Mouse (Mus musculus) forebrain, embryonic 16.5 days (tissue): Measurements from ENCODE around the gene Mrgprd. TPM values are rescaled to one million over a fixed set of nuclear protein-coding genes. Genes with fewer than 3 reads are reported as not detected.

ENCODE experiments used
- ATAC-seq: fragments of 200-750 bp; cut with Nextera tagmentation; 2 replicates; pipeline ENCODE4 v1.8.0; 2017; ENCODE audit warnings: mild to moderate bottlenecking, moderate library complexity
- H3K27ac ChIP-seq: fragments of 300-500 bp; sonication (generic); 2 replicates; pipeline ENCODE4 v1.5.1; 2014; ENCODE audit warnings: low read length, control low read depth
- H3K27me3 ChIP-seq: fragments of 300-500 bp; sonication (generic); replicated peaks from 2 replicates; pipeline ENCODE4 v1.6.1; 2014; ENCODE audit warnings: low read length; ENCODE audit not compliant: control insufficient read depth, insufficient read depth
- H3K36me3 ChIP-seq: fragments of 300-500 bp; sonication (generic); 2 replicates; pipeline ENCODE4 v1.6.1; 2014; ENCODE audit not compliant: control insufficient read depth, insufficient read depth
- H3K4me1 ChIP-seq: fragments of 300-500 bp; sonication (generic); replicated peaks from 2 replicates; pipeline ENCODE4 v1.6.1; 2014; ENCODE audit warnings: low read length; ENCODE audit not compliant: control insufficient read depth, insufficient read depth
- H3K4me2 ChIP-seq: fragments of 300-500 bp; sonication (generic); 2 replicates; pipeline ENCODE4 v1.6.1; 2014; ENCODE audit warnings: mild to moderate bottlenecking, low read length, control low read depth
- H3K4me3 ChIP-seq: fragments of 300-500 bp; sonication (generic); replicated peaks from 2 replicates; pipeline ENCODE4 v1.5.1; 2014; ENCODE audit warnings: mild to moderate bottlenecking, low read length, control low read depth
- H3K9ac ChIP-seq: fragments of 300-500 bp; sonication (generic); replicated peaks from 2 replicates; pipeline ENCODE4 v1.6.1; 2014; ENCODE audit warnings: low read depth, low read length, control low read depth
- H3K9me3 ChIP-seq: fragments of 300-500 bp; sonication (generic); 2 replicates; pipeline ENCODE4 v1.6.1; 2016; ENCODE audit warnings: low read length; ENCODE audit not compliant: control insufficient read depth
- WGBS: fragments of 180-500 bp; shearing (Covaris S2); extraction: QIAGEN DNeasy Blood & Tissue Kit; methylation state at CpG from one replicate; pipeline ENCODE4 v1.1.7; 2014; 5-methylcytosine and 5-hydroxymethylcytosine counted together
- polyA plus RNA-seq: library from polyadenylated mRNA; unstranded; fragments of >200 nt; fragmentation: Nextera tagmentation; extraction: Ambion mirVana; gene quantifications from 2 replicates; pipeline ENCODE4 v1.2.1, GENCODE M21; 2015

The Mrgprd gene
- polyA plus RNA-seq, 1 experiment from 2014 or later = not detected

DNA sequence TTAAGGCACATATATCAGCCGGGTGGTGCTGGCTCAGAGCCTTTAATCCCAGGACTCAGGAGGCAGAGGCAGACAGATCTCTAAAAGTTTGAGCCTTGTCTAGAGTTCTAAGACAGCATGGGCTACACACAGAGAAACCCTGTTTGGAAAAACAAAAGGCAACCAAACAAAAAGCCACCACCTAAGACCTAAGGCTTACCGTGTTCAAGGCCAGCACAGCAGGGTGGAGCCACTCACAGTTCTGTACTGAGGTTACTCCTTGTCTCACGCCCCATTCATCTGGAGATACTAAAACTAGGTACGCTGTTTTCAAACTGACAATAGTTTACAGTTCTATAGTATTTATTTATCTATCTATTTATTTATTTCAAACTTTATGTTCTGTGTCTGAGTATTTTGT is 29.2 kb upstream of the Mrgprd start:
- no peak overlapping the region for H3K4me3 ChIP-seq
- no peak overlapping the region for H3K27ac ChIP-seq
- no peaks in the 10 kb centered on the region for H3K36me3 ChIP-seq
- no peak overlapping the region for H3K4me2 ChIP-seq
- no peak for ATAC-seq
- peaks cover 5% of the 10 kb centered on the region for H3K4me1 ChIP-seq
- H3K9ac ChIP-seq = no peak overlapping the region
- H3K27me3 ChIP-seq = no peaks in the 10 kb centered on the region
- no peaks in the 10 kb centered on the region for H3K9me3 ChIP-seq
- WGBS = 76% methylated on average over 4 of the region's 4 CpGs

- Histone ChIP-seq H3K4me1 (peaks cover 5% of the 10 kb centered on the region), H3K9ac (no peak overlapping the region), H3K36me3 (no peaks in the 10 kb centered on the region), H3K9me3 (no peaks in the 10 kb centered on the region), H3K27ac (no peak overlapping the region), H3K4me2 (no peak overlapping the region), H3K27me3 (no peaks in the 10 kb centered on the region), H3K4me3 (no peak overlapping the region)
- ATAC-seq = no peak
- WGBS = 82% methylated on average over 6 of the region's 6 CpGs
Measured at GRCm38 (mm10) chr7:145287410-145287809, 27.2 kb upstream of the Mrgprd start.

- Histone ChIP-seq H3K9ac (no peak overlapping the region), H3K4me1 (no peaks in the 10 kb centered on the region), H3K36me3 (no peaks in the 10 kb centered on the region), H3K9me3 (no peaks in the 10 kb centered on the region), H3K4me3 (no peak overlapping the region), H3K27me3 (no peaks in the 10 kb centered on the region), H3K27ac (no peak overlapping the region), H3K4me2 (no peak overlapping the region)
- ATAC-seq = no peak
- WGBS = 22% methylated on average over 5 of the region's 5 CpGs
Measured at GRCm38 (mm10) chr7:145289302-145289701, 25.3 kb upstream of the Mrgprd start.

- no peak overlapping the region for H3K4me3 ChIP-seq
- H3K9me3 ChIP-seq = no peaks in the 10 kb centered on the region
- H3K27ac ChIP-seq = no peak overlapping the region
- no peak for ATAC-seq
- no peaks in the 10 kb centered on the region for H3K36me3 ChIP-seq
- H3K9ac ChIP-seq = no peak overlapping the region
- no peak overlapping the region for H3K4me2 ChIP-seq
- no peaks in the 10 kb centered on the region for H3K4me1 ChIP-seq
- WGBS = 88% methylated on average over 2 of the region's 2 CpGs
- no peaks in the 10 kb centered on the region for H3K27me3 ChIP-seq
Measured at GRCm38 (mm10) chr7:145291847-145292246, 22.8 kb upstream of the Mrgprd start.

GRCm38 (mm10) chr7:145292726-145293125 is 21.9 kb upstream of the Mrgprd start:
- Histone ChIP-seq H3K4me3 (no peak overlapping the region), H3K4me1 (no peaks in the 10 kb centered on the region), H3K4me2 (no peak overlapping the region), H3K27ac (no peak overlapping the region), H3K9ac (no peak overlapping the region), H3K36me3 (no peaks in the 10 kb centered on the region), H3K9me3 (no peaks in the 10 kb centered on the region), H3K27me3 (no peaks in the 10 kb centered on the region)
- 64% methylated on average over 2 of the region's 2 CpGs for WGBS
- no peak for ATAC-seq

GRCm38 (mm10) chr7:145293859-145294258 is 20.8 kb upstream of the Mrgprd start:
- H3K36me3 ChIP-seq = no peaks in the 10 kb centered on the region
- no peaks in the 10 kb centered on the region for H3K4me1 ChIP-seq
- no peak overlapping the region for H3K27ac ChIP-seq
- H3K4me3 ChIP-seq = no peak overlapping the region
- H3K4me2 ChIP-seq = no peak overlapping the region
- no peak overlapping the region for H3K9ac ChIP-seq
- no peaks in the 10 kb centered on the region for H3K27me3 ChIP-seq
- ATAC-seq = no peak
- 40% methylated on average over 6 of the region's 6 CpGs for WGBS
- H3K9me3 ChIP-seq = no peaks in the 10 kb centered on the region

- Histone ChIP-seq H3K27ac (no peak overlapping the region), H3K9ac (no peak overlapping the region), H3K27me3 (no peaks in the 10 kb centered on the region), H3K4me3 (no peak overlapping the region), H3K36me3 (no peaks in the 10 kb centered on the region), H3K9me3 (no peaks in the 10 kb centered on the region), H3K4me2 (no peak overlapping the region), H3K4me1 (0 out of 2 replicates have a peak, but pooled peaks cover 6% of the 10 kb centered on the region)
- ATAC-seq = no peak
- 61% methylated on average over 3 of the region's 3 CpGs for WGBS
Measured at GRCm38 (mm10) chr7:145298666-145299490, 15.8 kb upstream of the Mrgprd start.

GRCm38 (mm10) chr7:145299562-145300320 is 14.9 kb upstream of the Mrgprd start:
- no peak for ATAC-seq
- Histone ChIP-seq H3K4me3 (no peak overlapping the region), H3K9ac (no peak overlapping the region), H3K27me3 (no peaks in the 10 kb centered on the region), H3K36me3 (no peaks in the 10 kb centered on the region), H3K4me2 (no peak overlapping the region), H3K9me3 (no peaks in the 10 kb centered on the region), H3K27ac (no peak overlapping the region), H3K4me1 (0 out of 2 replicates have a peak, but pooled peaks cover 6% of the 10 kb centered on the region)
- WGBS = 76% methylated on average over 7 of the region's 7 CpGs

DNA sequence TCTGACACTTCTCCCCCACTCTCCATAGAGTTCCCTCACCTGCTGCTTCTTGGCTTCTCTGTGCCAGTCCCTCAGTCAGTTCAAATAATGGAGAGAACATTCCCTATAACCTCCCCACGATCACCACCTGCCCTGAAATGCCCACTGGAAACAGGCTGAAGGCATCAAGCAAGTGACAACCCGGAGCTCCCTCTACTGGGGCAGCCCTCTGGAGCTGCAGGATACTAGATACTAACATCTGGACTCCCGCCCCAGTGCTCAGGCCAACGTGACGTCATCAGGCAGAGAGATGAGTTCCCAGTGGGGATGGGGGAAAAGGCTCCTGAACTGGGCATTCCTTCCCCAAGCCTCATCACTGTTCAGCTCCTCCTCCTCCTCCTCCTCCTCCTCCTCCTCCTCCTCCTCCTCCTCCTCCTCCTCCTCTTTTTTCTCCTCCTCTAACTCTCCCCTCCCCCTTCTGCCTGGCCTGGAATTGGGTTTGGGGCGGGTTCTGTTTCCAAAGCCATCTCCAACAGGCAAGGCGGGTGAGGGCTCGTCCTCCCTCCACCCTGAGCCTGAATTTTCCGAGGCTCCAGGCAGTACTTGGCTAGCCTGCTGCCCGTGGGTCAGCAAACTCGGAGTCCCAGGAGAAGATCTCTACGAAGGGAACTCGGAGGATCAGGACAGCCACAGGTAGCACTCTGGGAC is 14.2 kb upstream of the Mrgprd start, which contains the start of gene Mrgprf:
Mrgprf (plus strand) TSS at position 508 of the 687 bp plus-strand sequence.
- no peaks in the 10 kb centered on the region for H3K9me3 ChIP-seq
- H3K4me2 ChIP-seq = no peak within 1 kb of the TSS
- H3K27ac ChIP-seq = no peak within 1 kb of the TSS
- no peak within 1 kb of the TSS for H3K4me3 ChIP-seq
- WGBS = 40% methylated on average over 11 of the region's 13 CpGs
- ATAC-seq = no peak
- no peaks in the 10 kb centered on the region for H3K27me3 ChIP-seq
- H3K9ac ChIP-seq = no peak within 1 kb of the TSS
- H3K36me3 ChIP-seq = no peaks in the 10 kb centered on the region
- H3K4me1 ChIP-seq = 0 out of 2 replicates have a peak, but pooled peaks cover 6% of the 10 kb centered on the region
